Mouse (Mus musculus): ENCODE measurements around the gene Rexo1.

The Rexo1 gene

DNA sequence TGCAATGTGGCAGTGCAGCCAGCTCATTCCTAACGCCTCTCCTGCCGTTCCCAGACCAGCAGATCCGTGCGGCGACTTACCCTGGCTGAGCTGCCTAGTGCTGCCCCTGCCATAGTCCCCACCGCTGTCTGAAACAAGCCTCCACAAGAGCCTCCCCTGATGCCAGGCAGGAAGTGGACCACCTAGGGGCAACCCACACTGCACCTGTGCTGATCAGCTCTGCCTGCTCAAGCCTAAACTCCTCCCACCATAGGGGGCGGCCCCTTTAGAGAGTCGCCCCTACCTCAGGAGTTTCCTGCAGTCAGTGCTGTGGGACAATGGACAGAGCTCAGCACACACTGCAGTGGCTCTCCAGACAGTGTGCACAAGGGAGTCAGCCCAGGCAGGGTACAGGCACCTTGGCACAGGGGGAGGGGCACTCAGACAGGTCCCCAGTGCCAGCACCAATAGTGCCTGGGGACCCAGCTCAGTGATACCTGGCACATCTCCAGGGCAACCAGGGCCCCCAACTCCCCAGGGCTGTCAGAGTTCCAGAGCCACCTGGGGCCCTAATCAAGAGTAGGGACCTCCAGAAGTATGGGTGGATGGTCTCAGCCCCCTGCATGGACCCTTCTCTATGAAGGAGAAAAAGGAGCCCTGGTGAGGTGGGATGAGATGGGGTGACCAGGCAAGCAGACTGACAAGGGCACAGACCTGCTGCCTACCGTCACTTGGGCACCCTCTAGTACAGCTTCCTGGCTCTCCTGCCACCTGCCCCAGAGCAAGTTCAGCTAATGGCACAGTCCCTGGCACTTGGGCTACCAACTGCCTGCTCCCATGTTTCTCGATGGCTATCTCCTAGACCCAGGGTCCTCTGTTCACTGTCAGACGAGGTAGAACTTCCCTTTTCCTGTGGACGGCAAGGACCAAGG, 23.5 kb upstream of the Rexo1 start:
- in situ Hi-C loops (cut with MseI, MboI) = no loop called here

DNA sequence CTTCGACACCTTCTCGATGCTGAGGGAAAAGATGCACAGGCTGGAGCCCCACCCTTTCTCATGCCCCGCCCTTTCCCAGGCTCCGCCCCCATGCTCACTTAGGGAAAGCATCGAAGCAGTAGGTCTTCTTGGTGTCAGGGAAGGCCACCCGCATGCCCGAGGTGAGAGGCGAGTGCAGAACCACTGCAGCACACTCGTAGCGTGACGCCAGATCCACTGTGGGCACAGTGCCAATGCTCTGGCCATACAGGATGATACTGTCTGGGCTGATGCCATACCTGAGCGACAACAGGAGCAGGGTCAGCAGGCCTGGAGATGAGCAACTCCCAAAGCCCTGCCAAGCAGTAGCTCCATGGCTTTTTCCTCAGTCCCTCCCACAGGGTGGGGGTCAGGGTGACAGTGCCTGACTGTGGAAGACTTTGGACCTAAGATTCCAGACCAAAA, 22.7 kb upstream of the Rexo1 start:
- in situ Hi-C loops (cut with MseI, MboI) = no loop called here

DNA sequence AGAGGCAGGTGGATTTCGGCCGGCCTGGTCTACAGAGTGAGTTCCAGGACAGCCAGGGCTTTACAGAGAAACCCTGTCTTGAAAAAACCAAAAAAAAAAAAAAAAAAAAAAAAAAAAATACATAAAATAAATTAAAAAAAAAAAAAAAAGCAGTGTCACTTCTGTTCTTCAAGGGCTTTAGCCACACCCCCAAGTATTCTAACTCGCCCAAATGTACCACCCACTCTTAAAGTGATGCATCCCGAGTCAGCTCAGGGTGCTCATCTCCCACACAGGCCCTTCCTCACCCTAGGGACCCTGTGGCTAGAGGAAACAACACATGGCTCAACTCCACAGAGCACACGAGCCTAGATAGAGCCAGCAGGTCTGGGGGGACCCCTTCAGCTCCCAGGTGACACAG, 21.7 kb upstream of the Rexo1 start:
- in situ Hi-C loops (cut with MseI, MboI) = no loop called here

DNA sequence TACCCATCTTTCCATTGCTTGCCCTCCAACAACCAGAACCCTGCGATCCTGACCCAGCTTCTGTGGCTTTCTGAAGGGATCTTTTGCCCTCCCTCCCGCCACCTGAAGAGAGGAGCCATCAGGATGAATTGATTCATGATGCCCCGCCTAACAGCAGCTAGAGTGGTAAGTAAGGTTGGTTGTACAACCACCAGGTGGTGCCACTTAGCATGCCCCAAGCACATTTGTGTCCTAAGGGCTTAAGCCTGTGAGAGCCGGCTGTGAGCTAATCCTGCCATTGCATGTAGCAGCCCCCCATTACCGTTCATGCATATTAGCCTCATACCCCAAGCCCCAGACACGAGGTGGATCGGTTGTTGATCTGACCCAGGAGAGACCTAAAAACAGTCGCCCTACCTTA, 17.6 kb upstream of the Rexo1 start:
- in situ Hi-C loops (cut with MseI, MboI) = no loop called here

DNA sequence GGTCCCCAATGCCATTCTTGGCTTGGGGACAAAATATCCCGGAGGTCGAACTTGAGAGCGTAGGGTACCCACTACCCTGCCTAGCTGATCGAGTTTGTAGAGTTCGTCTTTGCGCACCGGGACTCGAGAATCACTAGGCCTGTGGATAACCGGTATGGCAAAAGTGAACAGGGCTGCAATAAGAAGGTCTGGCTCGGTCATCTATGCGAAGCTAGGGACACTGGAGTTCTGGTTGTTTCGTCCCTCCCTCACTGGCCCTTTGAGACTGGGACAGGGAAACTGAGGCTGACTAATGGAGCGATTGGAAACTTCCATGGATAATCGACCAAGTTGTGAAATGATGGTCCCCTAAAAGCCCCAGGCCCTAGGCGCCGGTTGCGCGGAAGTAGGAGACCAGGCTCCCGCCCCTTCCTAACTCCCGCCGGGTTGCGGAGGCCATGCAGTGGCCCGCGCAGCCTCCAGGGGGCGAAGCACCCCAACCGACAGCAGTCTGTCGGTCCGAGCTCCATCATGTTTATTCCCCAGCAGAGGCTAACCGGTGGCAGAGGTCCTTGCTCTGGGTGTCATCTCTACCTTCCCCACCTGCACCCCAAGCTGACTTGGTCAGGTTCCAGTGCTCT, 16.9 kb upstream of the Rexo1 start:
- in situ Hi-C loops (cut with MseI, MboI) = no loop called here

DNA sequence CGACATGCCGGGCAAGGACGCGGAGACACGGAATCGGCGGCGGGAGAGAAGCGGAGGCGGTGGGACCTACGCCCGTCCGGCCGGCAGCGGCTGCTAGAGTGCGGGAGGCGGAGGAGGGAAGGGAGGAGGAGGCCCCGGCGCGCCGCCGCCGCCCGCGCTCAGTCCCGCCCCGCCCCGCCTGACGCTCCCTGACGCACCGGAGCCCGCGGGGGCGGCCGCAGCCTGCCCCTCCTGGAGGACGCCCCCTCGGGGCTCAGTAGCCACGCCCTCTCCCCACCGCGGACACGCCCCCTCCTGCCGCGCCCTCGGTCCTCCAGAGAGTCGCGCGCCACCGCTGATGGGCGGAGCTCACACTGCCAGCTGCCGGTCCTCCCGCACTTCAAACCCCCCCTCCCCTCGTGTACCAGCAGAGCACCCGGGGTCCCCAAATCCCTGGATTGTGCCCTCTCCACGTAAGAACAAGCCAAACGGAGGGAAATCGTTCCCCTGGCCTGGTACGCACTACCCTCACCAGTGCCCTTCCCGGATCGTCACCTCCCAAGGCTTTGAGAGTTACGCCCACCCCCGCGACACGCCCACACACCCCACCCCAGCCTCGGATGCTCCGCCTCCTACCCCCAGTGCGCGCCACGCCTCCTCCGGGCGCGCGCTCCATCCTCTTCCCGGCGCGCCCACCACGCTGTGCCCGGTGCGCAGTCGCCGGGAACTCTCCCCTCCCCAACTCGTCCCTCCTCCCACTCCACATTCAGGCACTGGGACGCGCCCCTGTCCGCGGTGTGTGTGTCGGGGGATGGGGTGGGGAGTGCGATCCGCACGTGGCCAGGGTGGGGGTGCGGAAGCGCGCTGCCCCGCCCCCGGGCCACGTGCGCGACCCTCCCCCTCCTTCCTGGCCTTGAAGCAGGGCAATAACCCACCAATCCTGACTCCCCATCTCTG, 16.1 kb upstream of the Rexo1 start, which contains the start of gene Klf16:
Gene Klf16, minus strand, starts transcription at position 127 of the 936 bp plus-strand sequence.
- in situ Hi-C loops (cut with MseI, MboI) = no loop called here

DNA sequence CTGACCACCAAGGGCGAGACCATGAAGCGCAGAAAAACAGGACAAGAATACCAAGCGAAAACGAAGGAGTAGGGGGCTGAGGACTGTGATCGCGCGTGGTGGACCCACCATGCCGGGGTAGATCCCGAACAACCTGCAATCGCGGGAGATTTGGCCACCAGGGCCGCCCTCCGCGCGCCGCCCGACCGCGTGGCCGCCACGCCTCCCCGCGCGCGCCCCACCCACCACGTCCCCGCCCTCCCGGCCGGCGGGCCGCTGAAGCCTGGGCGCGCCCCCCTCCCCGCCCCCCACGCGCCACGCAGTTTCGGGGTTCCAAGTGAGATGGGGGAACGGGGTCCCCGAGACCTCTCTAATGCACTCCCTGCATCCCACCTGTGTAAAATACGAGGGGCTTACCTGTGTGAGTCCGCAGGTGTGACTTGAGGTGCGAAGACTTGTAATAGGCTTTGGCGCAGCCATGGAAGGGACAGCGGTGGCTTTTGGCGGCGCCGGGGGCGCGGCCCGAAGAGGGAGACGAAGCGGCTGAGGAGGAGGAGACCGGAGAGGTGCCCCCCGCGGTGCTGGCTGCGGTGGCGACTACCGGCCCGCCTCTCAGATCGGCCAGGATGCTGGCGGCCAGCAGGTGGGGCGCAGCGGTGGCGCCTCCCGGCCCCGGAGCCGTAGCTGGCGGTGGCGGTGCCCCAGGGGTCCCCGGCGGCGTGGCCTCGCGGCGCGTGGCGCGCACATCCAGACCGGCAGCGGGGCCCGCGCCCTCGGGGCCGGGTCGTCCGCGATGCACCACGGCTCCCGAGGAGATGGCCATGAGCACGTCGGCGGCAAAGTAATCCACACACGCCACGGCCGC, 15.2 kb upstream of the Rexo1 start:
- in situ Hi-C loops (cut with MseI, MboI) = no loop called here

DNA sequence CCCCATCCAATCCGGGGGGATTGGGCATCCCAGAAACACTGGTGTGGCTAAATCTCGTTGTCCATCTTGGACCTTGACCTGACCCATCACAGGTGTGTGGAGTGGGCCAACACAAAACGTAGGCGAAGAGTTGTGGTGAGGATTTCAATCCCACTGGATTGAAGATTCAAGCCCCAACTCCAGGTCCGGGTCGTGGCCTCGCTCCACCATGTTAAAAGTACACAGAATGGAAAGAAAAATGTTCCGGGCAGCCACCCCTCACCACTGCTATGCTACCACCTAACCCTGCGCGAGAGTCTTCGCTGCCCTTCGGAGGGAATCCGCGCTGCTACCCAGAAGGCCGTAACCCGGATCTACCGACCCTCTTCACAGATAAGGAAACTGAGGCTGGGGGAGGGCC, 14.6 kb upstream of the Rexo1 start:
- in situ Hi-C loops (cut with MseI, MboI) = no loop called here

DNA sequence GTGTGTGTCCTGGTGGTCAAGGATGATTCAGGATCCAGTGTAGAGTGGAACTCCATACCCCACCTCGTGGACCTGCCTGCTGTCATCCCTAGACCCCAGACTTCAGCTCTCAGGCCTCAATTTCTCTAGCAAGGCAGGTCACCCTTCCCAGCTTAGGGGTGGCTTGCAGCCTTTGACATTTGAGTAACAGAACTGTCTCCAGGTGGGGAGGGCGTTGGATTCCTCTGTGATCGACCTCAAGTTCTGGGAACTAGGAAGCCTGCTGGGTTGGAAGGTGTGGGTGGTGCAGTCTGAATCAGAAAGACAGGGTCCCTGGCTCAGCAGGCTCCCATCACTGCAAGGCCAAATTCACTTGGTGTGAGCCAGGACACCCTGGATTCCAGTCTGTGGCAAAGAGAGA, 13.5 kb upstream of the Rexo1 start:
- in situ Hi-C loops (cut with MseI, MboI) = no loop called here

DNA sequence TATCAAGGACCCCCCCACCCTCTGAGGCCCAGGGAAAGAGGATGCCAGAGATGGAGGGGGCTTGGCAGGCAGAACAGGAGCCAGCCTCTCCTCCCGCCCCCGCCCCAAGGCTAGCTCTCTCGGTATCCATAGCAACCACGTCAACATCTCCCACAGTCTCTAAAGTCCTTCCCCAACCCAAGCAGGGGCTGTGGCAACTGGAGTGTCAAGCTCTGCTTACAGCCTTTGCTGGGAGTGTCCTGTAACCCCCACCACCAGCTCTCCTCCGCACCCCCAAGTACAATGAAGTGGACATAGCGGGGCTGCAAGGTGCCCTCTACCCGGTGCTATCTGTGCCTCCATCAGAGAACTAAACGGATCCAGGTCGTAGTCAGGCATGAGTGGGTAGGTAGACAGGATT, 12.6 kb upstream of the Rexo1 start:
- in situ Hi-C loops (cut with MseI, MboI) = no loop called here

DNA sequence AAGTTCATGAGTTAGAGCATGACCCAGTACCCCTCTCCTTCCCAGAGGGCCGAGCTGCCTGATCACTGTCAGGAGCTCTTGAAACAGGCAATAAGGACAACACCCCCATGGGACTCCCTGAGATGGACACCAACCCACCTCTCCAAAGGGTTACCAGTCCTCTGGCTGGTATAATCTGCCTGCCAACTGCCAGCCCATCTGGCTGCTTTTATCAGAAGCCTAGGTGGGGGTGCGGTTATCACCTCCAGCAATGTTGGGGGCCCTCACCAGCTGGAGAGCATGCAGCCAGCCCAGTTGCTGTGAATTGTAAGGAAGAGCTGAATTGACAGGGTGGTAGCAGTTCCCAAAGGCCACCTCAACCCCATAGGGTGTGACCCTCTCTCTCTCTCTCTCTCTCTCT, 11.1 kb upstream of the Rexo1 start:
- in situ Hi-C loops (cut with MseI, MboI) = no loop called here

DNA sequence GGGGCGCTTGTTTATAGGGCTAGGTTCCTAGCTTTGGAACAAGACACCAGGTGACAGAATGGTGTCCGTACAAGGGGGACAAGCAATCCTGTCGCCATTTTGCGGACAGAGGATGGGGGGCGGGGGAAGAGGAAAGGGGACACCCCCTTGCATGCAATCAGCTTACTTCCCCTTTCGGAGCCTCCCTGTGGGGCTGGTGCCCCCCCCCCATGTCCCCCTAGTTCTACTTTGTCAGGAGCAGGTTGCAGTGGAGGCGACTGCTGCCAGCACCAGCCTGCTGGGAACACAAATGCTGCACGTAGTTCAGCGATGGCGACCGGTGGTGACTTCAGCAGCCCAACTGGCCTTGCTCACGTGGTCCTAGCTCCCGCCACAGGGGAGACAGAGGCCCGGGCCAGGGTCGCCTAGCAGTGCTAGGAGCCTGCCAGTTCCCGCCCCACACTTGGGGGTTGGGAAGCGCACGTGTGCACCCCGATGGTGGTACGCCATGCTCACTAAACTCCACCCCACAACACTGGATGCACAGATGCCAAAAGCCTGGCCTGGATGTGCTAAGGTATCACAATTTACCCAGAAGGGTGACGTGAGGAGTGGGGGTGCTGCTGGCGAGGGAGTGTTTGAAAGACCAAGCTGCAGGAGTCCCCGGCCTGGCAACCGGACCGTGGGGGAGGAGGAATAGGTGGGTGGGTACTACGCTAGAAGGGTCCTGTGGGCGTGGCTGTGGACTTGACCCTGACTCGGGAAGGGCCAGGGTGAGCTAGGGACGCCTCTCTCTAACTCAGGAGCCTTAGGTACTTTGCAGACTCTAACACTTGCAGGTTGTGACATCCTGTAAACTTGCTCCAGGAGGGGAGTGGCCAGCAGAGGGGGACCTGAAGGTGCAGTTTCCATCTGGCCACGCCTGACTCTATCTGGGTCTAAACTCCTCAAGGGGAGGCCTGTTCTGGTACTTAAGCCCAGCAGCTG, 9.8 kb upstream of the Rexo1 start:
- in situ Hi-C loops (cut with MseI, MboI) = no loop called here

DNA sequence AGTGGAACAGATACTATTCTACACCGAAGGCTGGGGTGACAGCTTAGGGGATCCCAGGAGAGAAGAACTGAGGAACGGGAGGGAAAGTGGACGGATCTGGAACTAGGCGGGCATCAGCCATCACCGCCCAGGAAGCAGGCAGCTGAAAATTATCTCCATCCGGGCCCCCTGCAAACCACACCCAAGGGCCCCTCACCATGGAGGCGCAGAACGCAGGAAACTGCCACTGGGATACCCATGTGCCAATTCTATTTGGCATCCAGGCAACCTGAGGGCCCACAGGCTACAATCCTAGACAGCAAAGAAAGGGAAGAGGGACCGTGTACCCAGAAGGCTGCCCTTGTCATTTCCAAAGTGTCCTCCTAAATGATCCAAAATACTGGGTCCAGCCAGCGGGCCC, 9.1 kb upstream of the Rexo1 start:
- in situ Hi-C loops (cut with MseI, MboI) = no loop called here

DNA sequence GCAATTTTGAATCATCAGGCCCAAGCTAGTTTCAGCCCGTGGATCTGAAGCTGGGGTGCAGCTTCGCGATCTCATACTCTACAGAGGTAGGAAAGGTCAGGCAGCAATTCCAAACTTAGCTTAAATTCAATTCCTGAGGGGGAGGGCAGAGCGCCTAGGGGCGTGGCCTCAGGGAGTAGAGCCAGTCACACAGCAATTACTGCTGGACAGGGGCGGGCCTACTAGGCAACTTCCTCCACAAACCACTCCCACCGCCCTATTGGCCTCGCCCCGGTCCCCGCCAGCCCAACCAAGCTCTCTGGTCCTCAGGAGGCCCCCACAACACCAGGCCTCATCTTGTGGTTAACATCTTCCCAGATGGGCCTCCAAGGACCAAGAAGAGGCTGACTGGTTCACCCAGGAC, 8.3 kb upstream of the Rexo1 start:
- in situ Hi-C loops (cut with MseI, MboI) = no loop called here

DNA sequence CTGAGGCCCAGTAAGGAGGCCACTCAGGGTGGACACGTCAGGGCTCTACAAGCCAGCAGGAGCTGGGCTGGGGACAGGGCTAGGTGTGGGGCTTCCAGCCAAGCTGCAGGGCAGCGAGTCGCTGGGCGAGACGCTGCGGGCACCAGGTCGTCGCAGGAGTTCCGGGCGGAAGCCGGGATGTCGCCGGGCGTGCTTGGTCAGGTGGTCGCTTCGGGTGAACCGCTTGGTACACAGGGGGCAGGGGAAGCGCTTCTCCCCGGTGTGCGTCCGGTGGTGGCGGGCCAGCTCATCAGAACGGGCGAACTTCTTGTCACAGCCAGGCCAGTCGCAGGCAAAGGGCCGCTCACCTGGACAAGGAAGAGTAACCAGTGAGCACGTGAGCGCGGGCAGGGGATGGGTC, 7.5 kb upstream of the Rexo1 start:
- in situ Hi-C loops (cut with MseI, MboI) = no loop called here

DNA sequence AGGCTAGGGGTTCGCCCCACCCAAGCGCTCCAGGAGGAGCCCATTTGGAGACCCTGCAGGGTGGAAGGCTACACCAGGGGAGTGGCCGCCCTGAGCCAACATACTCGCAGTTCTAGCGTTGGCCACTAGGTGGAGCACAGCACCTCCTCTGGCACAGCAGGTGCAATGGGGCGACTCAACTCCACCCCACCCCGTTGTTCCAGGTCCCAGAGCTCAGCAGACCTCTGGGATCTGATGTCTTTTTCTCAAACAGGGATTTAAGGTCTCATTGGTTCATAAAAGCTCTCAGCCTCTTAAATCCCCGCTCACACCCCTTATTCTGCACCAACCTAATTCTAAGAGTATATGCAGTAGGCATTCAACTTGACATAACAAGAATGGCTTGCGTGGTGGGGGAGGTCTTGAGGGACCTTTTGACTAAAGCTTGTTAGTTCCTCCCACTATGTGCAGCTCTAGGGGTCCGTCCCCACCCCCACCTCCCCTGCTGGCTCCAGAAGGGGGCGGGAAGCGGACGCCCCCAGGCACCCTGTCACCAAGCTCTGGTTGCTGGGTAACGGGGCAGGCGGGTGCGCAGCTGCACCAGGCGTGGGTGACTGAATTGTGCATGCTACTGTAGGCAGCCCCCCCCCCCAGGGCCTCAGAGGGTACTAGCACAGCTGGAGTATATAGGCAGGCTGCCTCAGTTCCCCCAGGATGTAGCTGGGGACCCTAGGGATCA, 5.2 kb upstream of the Rexo1 start:
- in situ Hi-C loops (cut with MseI, MboI) = no loop called here

DNA sequence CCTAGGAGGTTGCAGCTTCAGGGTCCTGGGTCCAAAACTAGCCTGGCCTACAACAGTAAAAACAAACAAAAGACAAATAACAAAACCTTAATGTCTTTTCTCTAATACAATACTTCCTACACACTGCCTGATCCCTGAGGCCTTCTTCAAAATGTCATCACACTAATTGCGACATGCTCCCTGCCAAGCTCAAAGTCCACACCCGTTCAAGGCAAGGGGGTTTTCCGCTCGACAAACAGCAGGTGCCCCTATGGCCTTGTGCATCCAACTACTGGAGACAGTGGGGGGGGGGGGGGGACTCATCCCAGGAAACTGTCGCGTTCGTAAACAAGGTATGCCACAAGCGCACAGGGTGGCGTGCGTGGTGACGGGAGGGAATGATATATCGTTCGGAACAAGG, 739 bp downstream of the Rexo1 start:
- in situ Hi-C loops (cut with MseI, MboI) = no loop called here

DNA sequence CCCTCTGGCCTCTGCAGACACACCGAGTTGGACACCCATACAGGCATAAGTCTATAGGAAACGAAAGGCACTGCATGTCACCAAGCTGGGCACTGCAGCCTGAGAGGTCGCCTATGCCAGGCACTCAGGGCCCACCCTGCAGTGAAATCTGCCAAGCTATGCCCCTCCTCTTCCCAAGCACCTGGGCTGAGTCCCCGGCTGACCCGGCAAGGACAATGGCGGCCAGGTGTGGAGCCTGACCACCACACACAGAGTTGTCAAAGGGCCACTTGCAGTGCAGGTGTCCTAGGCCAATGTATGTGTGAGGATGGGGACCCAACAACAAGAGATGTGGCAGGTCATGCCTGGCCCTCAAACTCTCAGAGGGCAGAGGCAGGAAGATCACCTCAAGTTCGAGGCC, 1.9 kb downstream of the Rexo1 start:
- in situ Hi-C loops (cut with MseI, MboI) = no loop called here

DNA sequence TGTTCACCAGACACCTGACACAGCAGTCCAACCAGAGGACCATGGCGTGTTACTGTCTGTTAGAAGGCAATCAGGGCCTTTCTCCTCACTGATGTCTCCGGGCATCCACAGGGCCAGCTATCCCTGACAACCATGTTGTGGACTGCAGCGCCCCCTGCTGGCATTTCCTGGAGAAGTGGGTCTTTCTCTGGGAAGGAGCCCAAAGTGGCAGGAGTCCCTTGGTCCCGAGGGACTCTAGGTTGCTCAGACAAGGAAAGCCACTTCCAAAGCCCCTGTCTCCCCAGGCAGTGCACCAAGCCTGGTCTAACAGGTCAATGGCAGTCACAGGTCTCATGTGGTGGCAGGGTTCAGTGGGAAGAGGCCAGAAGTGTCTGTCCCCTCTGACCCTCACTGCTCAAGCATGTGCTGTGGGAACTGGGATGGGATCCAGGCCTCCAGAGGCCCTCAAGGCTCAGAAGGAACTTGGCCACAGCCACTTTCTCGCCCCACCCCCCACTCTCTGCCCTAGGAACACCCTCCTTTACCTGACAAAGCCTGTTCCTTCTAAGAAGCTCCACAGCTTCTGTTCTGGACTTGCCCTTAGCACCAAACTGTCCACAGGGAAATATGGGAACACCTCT, 3.9 kb downstream of the Rexo1 start:
- in situ Hi-C loops (cut with MseI, MboI) = no loop called here
